Mouse (Mus musculus): Measurements from ENCODE around the gene Ccl4.

Gene Ccl4

DNA sequence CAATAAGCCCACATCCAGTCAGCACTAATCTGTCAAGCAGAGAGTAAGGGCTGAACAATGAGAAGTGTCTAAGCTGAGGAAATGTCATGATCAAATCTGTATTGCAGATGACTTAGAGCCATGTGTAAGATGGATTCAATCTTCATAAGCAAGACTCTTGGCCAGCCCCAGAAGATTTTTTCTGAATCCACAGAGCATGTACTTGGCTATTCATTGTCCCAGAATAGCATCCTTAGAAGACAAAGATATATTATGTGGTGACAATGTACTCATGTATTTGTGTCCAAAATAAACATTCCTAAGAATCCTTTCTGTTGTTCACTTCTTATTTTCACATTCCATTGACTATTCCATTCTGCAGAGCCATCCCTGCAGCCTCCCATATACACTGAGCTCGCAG lies 27.5 kb downstream of the Ccl4 start:
- no peak for DNase-seq

- DNase-seq = no peak
Observed at GRCm38 (mm10) chr11:83692008-83692407, 29.6 kb downstream of the Ccl4 start.

DNA sequence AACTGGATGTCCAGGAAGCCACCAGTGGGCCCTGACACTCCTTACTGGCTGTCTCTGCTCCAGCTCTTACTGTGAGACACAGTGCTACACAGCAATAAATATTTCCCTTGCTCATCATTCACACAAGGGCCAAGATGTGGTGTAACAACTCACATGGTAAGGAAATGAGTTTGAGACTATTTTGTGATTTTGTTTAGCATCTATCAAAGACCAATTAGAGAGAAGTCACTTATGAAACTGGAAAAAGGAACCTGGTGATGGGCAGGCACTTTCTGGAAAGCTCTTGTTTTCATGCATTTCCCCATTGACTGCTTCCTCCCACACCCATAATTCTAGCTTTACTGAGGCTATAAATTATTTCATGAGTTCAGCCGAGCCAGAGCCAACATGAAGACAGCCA lies 41.3 kb downstream of the Ccl4 start, which contains the start of gene Wfdc17:
Wfdc17 (plus strand) TSS at position 287 of the 400 bp plus-strand sequence.
- DNase-seq = no peak

- DNase-seq = no peak
Observed at GRCm38 (mm10) chr11:83708715-83709114, 46.3 kb downstream of the Ccl4 start, which contains the start of gene Wfdc18. Wfdc18 (plus strand) TSS chr11:83709015.

DNA sequence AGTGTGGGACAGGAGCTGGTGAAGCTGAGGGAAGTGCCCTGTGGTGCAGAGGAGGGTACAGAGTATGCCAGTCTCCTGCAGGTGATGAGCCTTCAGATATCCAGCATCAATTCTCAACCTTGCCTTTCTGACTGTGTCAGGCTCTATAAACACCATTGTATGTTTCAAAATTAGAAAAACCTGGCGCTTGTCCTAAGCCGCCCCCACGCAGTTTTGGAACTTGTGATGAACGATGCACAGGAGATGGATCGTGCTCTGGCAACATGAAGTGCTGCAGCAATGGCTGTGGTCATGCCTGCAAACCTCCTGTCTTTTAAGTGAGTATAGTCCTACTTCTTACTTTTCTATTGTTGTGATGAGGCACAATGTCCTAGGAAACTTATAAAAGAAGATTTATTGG lies 47.3 kb downstream of the Ccl4 start:
- DNase-seq = no peak

GRCm38 (mm10) chr11:83712671-83713070 lies 50.3 kb downstream of the Ccl4 start:
- DNase-seq = no peak

DNA sequence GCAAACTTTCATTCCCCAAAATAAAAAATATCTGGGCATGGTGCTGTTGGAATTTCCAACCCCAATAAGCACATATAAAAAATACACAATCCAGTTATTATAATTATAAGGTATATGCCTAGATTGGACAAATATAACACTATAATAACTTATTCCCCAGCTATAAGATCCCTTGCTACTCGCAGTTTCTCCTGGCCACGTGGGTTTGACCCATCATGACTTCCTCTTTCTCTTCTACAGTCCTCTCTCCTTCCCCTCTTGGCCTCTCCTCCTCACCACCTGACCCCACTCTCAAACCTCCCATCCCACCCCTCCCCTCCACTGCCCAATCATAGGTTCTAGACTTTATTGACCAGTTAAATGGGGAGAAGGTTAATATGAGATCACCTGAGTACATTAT lies 51.5 kb downstream of the Ccl4 start:
- no peak for DNase-seq

All from kidney, adult 11 months (tissue).